Mouse (Mus musculus) G1E-ER4 (cell line): ENCODE measurements around the gene Zfp296. TPM values are rescaled to one million over a fixed set of nuclear protein-coding genes. Genes with fewer than 3 reads are reported as not detected.

Experiments
- GATA1 ChIP-seq: IDR thresholded peaks from one replicate; pipeline ENCODE4 v1.8.0; 2012; ENCODE audit warnings: low read length, inconsistent platforms
- polyA plus RNA-seq: library from polyadenylated mRNA; stranded (reverse); fragments of >175 nt; gene quantifications from 2 replicates; pipeline ENCODE4 v1.2.3, GENCODE M21; 2012

Zfp296 gene
- polyA plus RNA-seq: 3.0 and 3.1 TPM in 2 replicates

DNA sequence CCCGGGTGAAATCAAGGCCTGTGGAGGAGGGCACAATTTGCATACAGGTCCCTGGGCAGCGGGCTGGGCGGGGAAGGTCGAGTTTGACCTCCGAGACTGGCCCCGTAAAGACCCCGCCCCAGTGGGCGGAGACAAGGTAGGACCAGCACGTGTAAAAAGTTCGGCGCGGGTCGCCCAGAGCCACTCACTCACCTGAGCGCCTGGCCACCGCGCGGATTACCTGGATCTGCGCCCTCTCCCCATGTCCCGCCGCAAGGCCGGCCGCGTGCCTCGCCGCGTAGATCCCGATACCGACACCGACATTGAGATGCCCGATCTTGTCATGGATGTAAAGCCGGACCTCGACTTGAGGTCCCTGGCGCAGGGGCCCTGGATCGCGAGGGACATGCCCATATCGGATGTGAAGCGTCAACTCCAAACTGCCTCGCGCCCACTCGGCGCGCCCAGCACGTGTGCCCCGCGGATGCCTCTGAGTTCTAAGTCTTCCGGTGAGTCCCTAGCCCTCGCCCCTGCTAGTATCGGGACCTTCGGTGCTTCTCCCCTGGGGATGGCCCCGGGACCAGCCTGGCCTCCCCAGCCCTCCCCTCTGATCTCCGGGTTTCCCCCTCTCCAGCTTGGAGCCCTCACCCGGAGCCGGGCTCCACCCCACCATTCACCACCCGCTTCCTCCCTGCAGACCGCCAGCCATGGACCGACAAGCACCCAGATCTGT is at the start of gene Zfp296, which contains the start of gene Gemin7:
Gene Zfp296, plus strand, starts transcription at position 147 of the 712 bp plus-strand sequence.
Gene Gemin7, minus strand, starts transcription at position 455 of the 712 bp plus-strand sequence.
- no peak for TF ChIP-seq GATA1

GRCm38 (mm10) chr7:19531077-19531476 is 46.0 kb upstream of the Zfp296 start:
- no peak for TF ChIP-seq GATA1

GRCm38 (mm10) chr7:19532240-19532639 is 44.8 kb upstream of the Zfp296 start:
- no peak for TF ChIP-seq GATA1

DNA sequence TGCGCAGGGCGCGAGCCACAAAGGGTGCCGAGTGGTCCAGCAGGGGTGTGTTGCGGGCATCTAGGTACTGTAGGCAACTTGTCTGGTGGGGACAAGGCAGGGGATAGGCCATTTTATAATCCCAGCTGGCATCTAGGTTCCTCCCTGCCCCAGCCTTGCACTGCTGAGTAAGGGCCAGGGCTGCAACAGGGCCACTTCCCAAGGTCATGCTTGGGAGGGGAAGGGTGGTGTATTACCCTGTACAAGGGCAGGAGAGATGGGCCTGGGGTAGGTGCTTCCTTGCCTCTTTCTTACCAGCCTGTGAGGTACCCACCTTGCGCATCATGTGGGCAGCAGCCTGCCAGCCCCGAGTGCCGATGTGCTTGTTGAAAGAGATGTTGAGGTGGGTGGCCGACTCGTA is 42.4 kb upstream of the Zfp296 start:
- TF ChIP-seq GATA1: no peak

DNA sequence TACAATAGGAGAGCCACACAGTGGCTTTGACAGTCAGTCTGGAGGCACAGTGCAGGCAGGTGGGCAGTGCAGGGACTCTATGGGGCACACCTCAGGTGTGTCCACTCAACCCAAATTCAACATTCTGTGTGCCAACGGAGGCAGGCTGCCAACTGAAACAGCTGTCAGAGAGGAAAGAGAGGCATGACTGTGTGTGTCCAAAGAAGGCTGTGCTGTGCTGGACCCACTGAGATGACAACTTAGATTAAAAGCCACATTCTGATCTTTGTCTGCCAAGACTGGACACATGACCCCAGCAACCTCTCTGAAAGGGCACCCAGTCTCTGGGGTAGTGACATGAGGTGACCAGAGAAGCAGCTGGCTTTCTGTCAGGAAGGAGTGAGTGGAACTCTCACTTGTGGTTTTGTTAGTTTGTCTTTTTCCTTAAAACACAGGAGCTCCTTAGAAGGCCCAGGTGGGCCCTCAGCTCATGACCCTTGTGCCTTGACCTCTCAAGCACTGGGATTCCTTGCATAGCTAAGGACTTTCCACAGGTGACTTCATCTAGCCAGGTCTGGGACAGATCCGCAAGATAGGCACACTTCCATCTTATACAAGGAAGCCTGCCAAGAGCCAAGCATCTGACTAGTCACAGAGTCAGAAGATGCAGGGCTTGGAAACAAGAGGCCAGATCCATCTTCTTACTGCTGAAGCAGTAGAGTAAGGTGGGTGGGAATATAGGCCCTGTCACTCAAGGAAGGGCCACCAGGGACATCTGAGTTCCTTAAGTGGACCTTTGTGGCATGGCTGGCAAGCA is 36.1 kb upstream of the Zfp296 start:
- TF ChIP-seq GATA1: no peak

GRCm38 (mm10) chr7:19541681-19542154 is 35.4 kb upstream of the Zfp296 start:
- no peak for TF ChIP-seq GATA1

DNA sequence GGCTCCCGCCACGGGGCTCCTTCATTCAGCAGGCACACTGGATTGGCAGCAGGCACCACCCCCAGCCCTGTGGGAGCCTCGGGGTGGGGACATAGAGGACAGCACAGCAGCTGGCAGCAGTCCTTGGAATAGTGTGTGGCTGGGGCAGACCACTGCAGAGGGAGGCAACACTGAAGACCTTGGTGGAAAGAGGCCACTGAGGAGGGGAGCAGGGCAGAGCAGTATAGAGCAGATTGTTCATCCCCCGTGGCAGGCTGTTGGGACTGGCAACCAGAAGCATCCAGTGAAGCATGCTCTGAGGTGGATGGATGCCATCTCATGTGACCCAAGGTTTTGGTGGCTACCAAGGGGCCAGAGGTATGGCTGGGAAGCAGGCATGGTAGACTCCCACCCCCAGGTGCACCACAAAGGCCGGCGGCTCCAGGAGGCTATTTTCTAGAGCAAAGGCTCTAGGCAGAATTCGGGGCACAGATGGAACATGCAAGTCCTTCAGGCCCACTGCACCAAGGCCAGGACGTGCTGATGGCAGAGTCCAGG is 34.9 kb upstream of the Zfp296 start:
- TF ChIP-seq GATA1: no peak

GRCm38 (mm10) chr7:19543584-19543983 is 33.5 kb upstream of the Zfp296 start:
- TF ChIP-seq GATA1: no peak

GRCm38 (mm10) chr7:19546007-19546406 is 31.1 kb upstream of the Zfp296 start:
- no peak for TF ChIP-seq GATA1

DNA sequence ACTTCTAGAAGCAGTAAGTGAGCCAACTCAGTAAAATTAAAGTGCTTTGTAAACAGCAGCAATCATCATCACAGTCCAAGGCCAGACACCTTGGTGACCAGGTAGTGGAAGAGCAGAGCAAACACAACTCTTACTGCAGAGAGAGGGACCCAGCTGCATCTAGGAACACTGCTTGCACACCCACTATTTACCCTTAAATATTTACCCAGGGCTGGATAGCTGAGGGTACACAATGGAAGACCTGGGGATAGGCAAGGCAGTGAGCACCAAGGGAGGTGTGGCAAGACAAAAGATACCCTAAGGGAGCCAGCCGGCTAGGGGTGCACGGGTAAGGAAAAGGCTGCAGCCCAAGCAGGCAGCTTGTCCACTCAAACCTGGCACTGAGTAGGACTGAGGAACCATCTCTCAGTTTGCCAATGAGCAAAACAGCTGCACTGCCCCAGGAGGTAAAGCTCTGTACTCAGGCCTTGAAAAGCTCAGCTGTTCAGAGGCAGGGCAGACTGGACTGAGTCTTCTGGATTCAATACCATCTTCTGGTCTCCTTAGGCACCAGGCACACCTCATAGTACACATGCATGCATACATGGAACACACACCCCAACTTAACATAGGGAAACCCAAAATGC is 29.6 kb upstream of the Zfp296 start:
- no peak for TF ChIP-seq GATA1

GRCm38 (mm10) chr7:19549394-19549793 is 27.7 kb upstream of the Zfp296 start:
- TF ChIP-seq GATA1: no peak

DNA sequence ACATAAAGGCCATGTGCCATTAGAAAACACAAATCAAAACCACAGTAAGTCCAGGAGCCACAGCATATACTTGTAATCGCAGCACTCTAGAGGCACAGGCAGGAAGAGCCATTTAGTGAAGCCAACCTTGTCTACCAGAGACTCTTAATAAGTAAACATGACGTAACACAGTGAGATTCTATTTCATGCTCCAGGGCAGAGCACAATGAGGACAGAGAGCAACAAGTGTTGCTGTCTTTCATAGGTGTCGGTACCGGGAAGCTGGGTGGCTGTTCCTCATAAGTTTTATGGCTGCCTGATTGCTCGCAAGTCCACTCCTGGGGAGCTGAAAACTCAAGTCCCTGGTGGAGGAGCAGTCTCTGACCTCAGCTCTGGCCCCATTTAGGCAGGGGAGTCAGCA is 25.5 kb upstream of the Zfp296 start:
- no peak for TF ChIP-seq GATA1

GRCm38 (mm10) chr7:19552443-19552842 is 24.6 kb upstream of the Zfp296 start:
- no peak for TF ChIP-seq GATA1

- no peak for TF ChIP-seq GATA1
These were observed 22.9 kb upstream of the Zfp296 start for GRCm38 (mm10) chr7:19554168-19554567.

DNA sequence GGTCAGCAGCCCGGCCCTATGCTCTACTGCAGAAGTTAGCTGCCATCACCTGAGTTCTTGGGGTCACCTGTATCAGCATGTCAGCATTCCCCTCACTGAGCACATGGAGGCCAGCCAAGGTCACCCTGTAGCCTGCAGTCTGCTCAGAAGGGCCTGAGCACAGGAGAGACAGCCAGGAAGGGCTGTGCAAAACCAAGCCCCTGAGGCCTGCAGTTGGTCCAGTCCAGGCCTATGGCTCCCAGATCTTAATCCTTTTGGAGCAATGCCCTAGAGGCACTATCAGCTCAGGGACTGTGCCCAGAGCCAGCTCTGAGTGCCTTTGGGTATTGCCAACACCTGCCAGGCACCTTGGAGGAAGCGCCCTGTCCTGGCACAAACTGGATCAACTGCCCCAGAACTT is 20.0 kb upstream of the Zfp296 start:
- TF ChIP-seq GATA1: no peak
